Mouse (Mus musculus): ENCODE results near the gene Dnase1. TPM values are rescaled to one million over a fixed set of nuclear protein-coding genes. Genes with fewer than 3 reads are reported as not detected.
"Not testable (repeated sequence)": the region's sequence is repeated elsewhere in the genome, so short reads cannot be mapped to it uniquely, and the experiment has no call there.

Dnase1 gene
- total and polyA plus RNA-seq, 3 experiments = 0.64 to 5.9 TPM; not detected in 1

- no peak for DNase-seq (ENCODE audit: extremely low read depth)
- Histone ChIP-seq H3K4me1 (ENCODE audit: control insufficient read depth in 1 of 2, insufficient read depth in 2 of 2) (no peaks in the 10 kb centered on the region), H3K9ac (ENCODE audit: insufficient read depth, low read depth) (no peak overlapping the region), H3K36me3 (replicated peaks in 1 of 2; ENCODE audit: control insufficient read depth in 1 of 2, insufficient read depth in 1 of 2, low read length in 1 of 2) (no peaks in the 10 kb centered on the region), H3K79me2 (replicated peaks; ENCODE audit: control insufficient read depth, extremely low read depth, insufficient read depth, poor library complexity, severe bottlenecking) (no peaks in the 10 kb centered on the region), H3K27me3 (replicated peaks) (no peaks in the 10 kb centered on the region), H3K9me3 (replicated peaks; ENCODE audit: low read length) (peaks cover 8% of the 10 kb centered on the region), H3K4me3 (replicated peaks in 1 of 3; ENCODE audit: low read depth in 2 of 3, low read length in 2 of 3, poor library complexity in 1 of 3) (no peak overlapping the region), H3K4me2 (ENCODE audit: insufficient read depth, low read depth, poor library complexity, severe bottlenecking) (no peak overlapping the region), H3K27ac (ENCODE audit: insufficient read depth, low read depth) (no peak overlapping the region)
- in situ Hi-C loops (cut with MboI; ENCODE audit: low pct_ligation_motif_present, low pct_unique_long_range_greater_than_20kb, low sequenced_read_pairs) (no loop called here), dilution Hi-C loops (cut with MboI; ENCODE audit: extremely low pct_ligation_motif_present, extremely low pct_unique_long_range_greater_than_20kb, low sequenced_read_pairs) (no loop called here)
- TF ChIP-seq NRF1 (IDR thresholded peaks at IDR 0.05; ENCODE audit: low read depth, low read length) = no peak
- no peak for TF ChIP-seq SIN3A (IDR thresholded peaks at IDR 0.05; ENCODE audit: low read length)
- no peak for TF ChIP-seq ZMIZ1 (IDR thresholded peaks at IDR 0.05; ENCODE audit: low read depth, low read length)
- TF ChIP-seq JUND (conservative IDR thresholded peaks at IDR 0.05; ENCODE audit: low read depth, low read length) = no peak
- TF ChIP-seq USF1 (IDR thresholded peaks at IDR 0.05; ENCODE audit: low read depth, low read length) = no peak
- no peak for TF ChIP-seq HCFC1 (IDR thresholded peaks at IDR 0.05; ENCODE audit: low read depth, low read length)
- no peak for TF ChIP-seq KAT2A (IDR thresholded peaks at IDR 0.05; ENCODE audit: insufficient replicate concordance, low read length)
- TF ChIP-seq MAX (IDR thresholded peaks at IDR 0.05; ENCODE audit: low read length) = no peak
These were observed 23.7 kb upstream of the Dnase1 start for GRCm38 (mm10) chr16:4012882-4013570.

DNA sequence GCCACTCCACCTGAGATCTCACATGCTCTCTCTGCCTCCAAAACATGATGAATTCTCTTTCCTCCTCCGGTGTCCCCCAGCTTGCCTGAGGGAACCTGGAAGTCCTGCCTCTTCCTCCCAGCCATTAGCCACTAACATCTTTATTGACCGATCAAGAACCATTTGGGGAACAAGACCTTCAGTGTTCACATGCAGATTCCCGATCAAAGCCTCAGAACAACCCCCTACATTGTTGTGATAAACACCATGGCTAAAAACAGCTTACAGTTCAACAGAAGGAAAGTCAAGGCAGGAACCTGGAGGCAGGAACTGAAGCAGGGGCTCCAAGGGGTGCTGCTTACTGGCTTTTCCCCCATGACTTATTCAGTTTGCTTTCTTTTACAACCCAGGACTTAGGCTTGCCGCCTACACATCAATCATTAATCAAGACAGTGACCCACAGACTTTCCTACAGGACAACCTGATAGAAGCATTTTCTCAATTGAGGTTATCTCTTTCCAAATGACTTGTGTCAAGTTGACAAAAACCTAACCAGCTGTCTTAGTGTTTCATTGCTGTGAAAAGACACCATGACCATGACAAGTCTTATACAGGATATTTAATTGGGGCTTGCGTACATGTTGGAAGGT lies 22.6 kb upstream of the Dnase1 start:
- H3K36me3 ChIP-seq (replicated peaks in 1 of 2; ENCODE audit: control insufficient read depth in 1 of 2, insufficient read depth in 1 of 2, low read length in 1 of 2) = no peaks in the 10 kb centered on the region
- dilution Hi-C loops (cut with MboI; ENCODE audit: extremely low pct_ligation_motif_present, extremely low pct_unique_long_range_greater_than_20kb, low sequenced_read_pairs) = no loop called here

DNA sequence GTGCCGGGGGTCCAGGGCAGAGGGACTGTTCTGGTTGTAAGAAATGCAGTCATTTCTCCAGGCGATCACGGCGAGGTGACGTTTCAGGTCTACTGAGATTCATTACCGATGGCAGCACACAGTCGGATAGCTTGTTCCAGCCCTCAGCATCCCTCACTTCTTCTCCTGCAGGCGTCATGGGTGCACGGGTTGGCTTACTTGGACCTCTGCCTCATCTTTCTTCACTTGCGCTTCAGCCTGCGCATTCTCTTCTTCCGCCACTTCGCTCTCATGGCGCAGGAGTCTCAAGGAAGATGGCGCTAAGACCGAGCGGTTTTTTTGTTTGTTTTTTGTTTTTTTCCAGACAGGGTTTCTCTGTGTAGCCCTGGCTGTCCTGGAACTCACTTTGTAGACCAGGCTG lies 20.0 kb upstream of the Dnase1 start:
- H3K9ac ChIP-seq (ENCODE audit: insufficient read depth, low read depth); in situ Hi-C loops (cut with MboI; ENCODE audit: low pct_ligation_motif_present, low pct_unique_long_range_greater_than_20kb, low sequenced_read_pairs); dilution Hi-C loops (cut with MboI; ENCODE audit: extremely low pct_ligation_motif_present, extremely low pct_unique_long_range_greater_than_20kb, low sequenced_read_pairs); H3K9me3 ChIP-seq (replicated peaks; ENCODE audit: low read length); H3K27ac ChIP-seq (ENCODE audit: insufficient read depth, low read depth); H3K4me2 ChIP-seq (ENCODE audit: insufficient read depth, low read depth, poor library complexity, severe bottlenecking); H3K27me3 ChIP-seq (replicated peaks); DNase-seq (ENCODE audit: extremely low read depth); H3K36me3 ChIP-seq (replicated peaks in 1 of 2; ENCODE audit: control insufficient read depth in 1 of 2, insufficient read depth in 1 of 2, low read length in 1 of 2); H3K4me1 ChIP-seq (ENCODE audit: control insufficient read depth in 1 of 2, insufficient read depth in 2 of 2); H3K79me2 ChIP-seq (replicated peaks; ENCODE audit: control insufficient read depth, extremely low read depth, insufficient read depth, poor library complexity, severe bottlenecking); H3K4me3 ChIP-seq (replicated peaks in 1 of 3; ENCODE audit: low read depth in 2 of 3, low read length in 2 of 3, poor library complexity in 1 of 3): not testable (repeated sequence)

More for the DNA sequence above, 22.6 kb upstream of the Dnase1 start:
- no peaks in the 10 kb centered on the region for H3K27me3 ChIP-seq (replicated peaks)
- H3K4me1 ChIP-seq (ENCODE audit: control insufficient read depth in 1 of 2, insufficient read depth in 2 of 2) = no peaks in the 10 kb centered on the region
- H3K4me3 ChIP-seq (replicated peaks in 1 of 3; ENCODE audit: low read depth in 2 of 3, low read length in 2 of 3, poor library complexity in 1 of 3) = no peak overlapping the region
- DNase-seq (ENCODE audit: extremely low read depth) = no peak
- H3K79me2 ChIP-seq (replicated peaks; ENCODE audit: control insufficient read depth, extremely low read depth, insufficient read depth, poor library complexity, severe bottlenecking) = no peaks in the 10 kb centered on the region
- H3K27ac ChIP-seq (ENCODE audit: insufficient read depth, low read depth) = no peak overlapping the region
- TF ChIP-seq IRF4 (IDR thresholded peaks at IDR 0.05; ENCODE audit: low read depth, low read length) (no peak), RAD21 (IDR thresholded peaks at IDR 0.05; ENCODE audit: low read depth, low read length) (no peak), HCFC1 (IDR thresholded peaks at IDR 0.05; ENCODE audit: low read depth, low read length) (no peak), ZC3H11A (IDR thresholded peaks at IDR 0.05; ENCODE audit: low read depth, low read length) (no peak), POLR2AphosphoS2 (IDR thresholded peaks at IDR 0.05; ENCODE audit: low read depth, low read length) (no peak), ETS1 (conservative IDR thresholded peaks at IDR 0.05; ENCODE audit: low read depth, low read length) (no peak), MAX (IDR thresholded peaks at IDR 0.05; ENCODE audit: low read length) (no peak), TBP (conservative IDR thresholded peaks at IDR 0.05; ENCODE audit: low read depth, low read length) (no peak), UBTF (IDR thresholded peaks at IDR 0.05; ENCODE audit: low read depth, low read length) (no peak), CHD2 (IDR thresholded peaks at IDR 0.05; ENCODE audit: low read length) (no peak), GABPA (IDR thresholded peaks at IDR 0.05; ENCODE audit: insufficient replicate concordance, low read depth, low read length) (no peak), SMC3 (IDR thresholded peaks at IDR 0.05; ENCODE audit: low read depth, low read length) (no peak), NRF1 (IDR thresholded peaks at IDR 0.05; ENCODE audit: low read depth, low read length) (no peak), MAZ (IDR thresholded peaks at IDR 0.05; ENCODE audit: low read depth, low read length) (no peak)
- in situ Hi-C loops (cut with MboI; ENCODE audit: low pct_ligation_motif_present, low pct_unique_long_range_greater_than_20kb, low sequenced_read_pairs) = no loop called here
- H3K9ac ChIP-seq (ENCODE audit: insufficient read depth, low read depth) = no peak overlapping the region
- H3K9me3 ChIP-seq (replicated peaks; ENCODE audit: low read length) = peaks cover 8% of the 10 kb centered on the region
- no peak overlapping the region for H3K4me2 ChIP-seq (ENCODE audit: insufficient read depth, low read depth, poor library complexity, severe bottlenecking)
